Mouse (Mus musculus): Measurements from ENCODE around the gene Edem3. TPM values are rescaled to one million over a fixed set of nuclear protein-coding genes. Genes with fewer than 3 reads are reported as not detected.

The Edem3 gene
- polyA plus RNA-seq (2014; fragmentation: Nextera tagmentation; extraction: Ambion mirVana) = 20.8 and 31.0 TPM in 2 replicates

GRCm38 (mm10) chr1:151754881-151755659 is at the start of gene Edem3:
Edem3 (plus strand) TSS chr1:151755371.
- peak within 1 kb of the TSS; percentile 86 for H3K4me3 ChIP-seq (replicated peaks; ENCODE audit: low read depth, low read length)
- no peaks in the 10 kb centered on the region for H3K9me3 ChIP-seq (ENCODE audit: control insufficient read depth, low read length)

GRCm38 (mm10) chr1:151705723-151706396 is 49.3 kb upstream of the Edem3 start:
- Histone ChIP-seq H3K9me3 (ENCODE audit: control insufficient read depth, low read length) (no peaks in the 10 kb centered on the region), H3K4me3 (replicated peaks; ENCODE audit: low read depth, low read length) (no peak overlapping the region), H3K27ac (replicated peaks; ENCODE audit: low read depth, low read length) (no peak overlapping the region), H3K9ac (replicated peaks; ENCODE audit: low read length) (0 out of 2 replicates have a peak overlapping the region, but pooled peaks have one; percentile 7), H3K4me1 (ENCODE audit: control insufficient read depth, insufficient read depth, low read length) (no peaks in the 10 kb centered on the region), H3K36me3 (ENCODE audit: control insufficient read depth, insufficient read depth, low read length) (no peaks in the 10 kb centered on the region), H3K27me3 (ENCODE audit: control insufficient read depth, insufficient read depth, low read length) (no peaks in the 10 kb centered on the region), H3K4me2 (ENCODE audit: low read length) (peak overlapping the region; percentile 18)
- ATAC-seq (ENCODE audit: low FRiP score, low TSS enrichment) (peak; percentile 87), DNase-seq (peak; percentile 92)
- 39% methylated on average over 11 of the region's 11 CpGs for WGBS

More at GRCm38 (mm10) chr1:151754881-151755659, at the start of gene Edem3:
- Histone ChIP-seq H3K4me1 (ENCODE audit: control insufficient read depth, insufficient read depth, low read length) (peaks cover 8% of the 10 kb centered on the region), H3K4me2 (ENCODE audit: low read length) (peak within 1 kb of the TSS; percentile 97), H3K36me3 (ENCODE audit: control insufficient read depth, insufficient read depth, low read length) (0 out of 2 replicates have a peak, but pooled peaks cover 3% of the 10 kb centered on the region), H3K9ac (replicated peaks; ENCODE audit: low read length) (peak within 1 kb of the TSS; percentile 73), H3K27me3 (ENCODE audit: control insufficient read depth, insufficient read depth, low read length) (no peaks in the 10 kb centered on the region), H3K27ac (replicated peaks; ENCODE audit: low read depth, low read length) (peak within 1 kb of the TSS; percentile 88)
- DNase-seq (peak; percentile 99), ATAC-seq (ENCODE audit: low FRiP score, low TSS enrichment) (peak; percentile 99)
- under 1% methylated on average over 64 of the region's 64 CpGs for WGBS

GRCm38 (mm10) chr1:151706397-151706752 is 48.8 kb upstream of the Edem3 start:
- no peak for DNase-seq
- Histone ChIP-seq H3K4me3 (replicated peaks; ENCODE audit: low read depth, low read length) (no peak overlapping the region), H3K9ac (replicated peaks; ENCODE audit: low read length) (no peak overlapping the region), H3K4me2 (ENCODE audit: low read length) (no peak overlapping the region), H3K4me1 (ENCODE audit: control insufficient read depth, insufficient read depth, low read length) (no peaks in the 10 kb centered on the region), H3K9me3 (ENCODE audit: control insufficient read depth, low read length) (no peaks in the 10 kb centered on the region), H3K27me3 (ENCODE audit: control insufficient read depth, insufficient read depth, low read length) (no peaks in the 10 kb centered on the region), H3K27ac (replicated peaks; ENCODE audit: low read depth, low read length) (no peak overlapping the region), H3K36me3 (ENCODE audit: control insufficient read depth, insufficient read depth, low read length) (no peaks in the 10 kb centered on the region)
- WGBS = 87% methylated on average over 3 of the region's 3 CpGs
- ATAC-seq (ENCODE audit: low FRiP score, low TSS enrichment) = no peak; the same call in 1 of the 2 replicates

- Histone ChIP-seq H3K4me2 (ENCODE audit: low read length) (no peak overlapping the region), H3K9ac (replicated peaks; ENCODE audit: low read length) (no peak overlapping the region)
These were observed 46.0 kb upstream of the Edem3 start for GRCm38 (mm10) chr1:151708966-151709733.

GRCm38 (mm10) chr1:151709734-151710022 is 45.5 kb upstream of the Edem3 start:
- H3K36me3 ChIP-seq (ENCODE audit: control insufficient read depth, insufficient read depth, low read length) = no peaks in the 10 kb centered on the region
- H3K27me3 ChIP-seq (ENCODE audit: control insufficient read depth, insufficient read depth, low read length) = no peaks in the 10 kb centered on the region
- H3K4me3 ChIP-seq (replicated peaks; ENCODE audit: low read depth, low read length) = no peak overlapping the region
- no peak overlapping the region for H3K27ac ChIP-seq (replicated peaks; ENCODE audit: low read depth, low read length)
- WGBS = 64% methylated on average over 2 of the region's 2 CpGs
- DNase-seq (no peak), ATAC-seq (ENCODE audit: low FRiP score, low TSS enrichment) (no peak)
- H3K4me1 ChIP-seq (ENCODE audit: control insufficient read depth, insufficient read depth, low read length) = no peaks in the 10 kb centered on the region
- H3K4me2 ChIP-seq (ENCODE audit: low read length) = no peak overlapping the region
- no peak overlapping the region for H3K9ac ChIP-seq (replicated peaks; ENCODE audit: low read length)
- no peaks in the 10 kb centered on the region for H3K9me3 ChIP-seq (ENCODE audit: control insufficient read depth, low read length)

More at GRCm38 (mm10) chr1:151708966-151709733, 46.0 kb upstream of the Edem3 start:
- H3K4me1 ChIP-seq (ENCODE audit: control insufficient read depth, insufficient read depth, low read length) = no peaks in the 10 kb centered on the region
- DNase-seq (peak; percentile 58), ATAC-seq (ENCODE audit: low FRiP score, low TSS enrichment) (no peak)
- H3K9me3 ChIP-seq (ENCODE audit: control insufficient read depth, low read length) = no peaks in the 10 kb centered on the region
- no peaks in the 10 kb centered on the region for H3K36me3 ChIP-seq (ENCODE audit: control insufficient read depth, insufficient read depth, low read length)
- no peaks in the 10 kb centered on the region for H3K27me3 ChIP-seq (ENCODE audit: control insufficient read depth, insufficient read depth, low read length)
- no peak overlapping the region for H3K27ac ChIP-seq (replicated peaks; ENCODE audit: low read depth, low read length)
- H3K4me3 ChIP-seq (replicated peaks; ENCODE audit: low read depth, low read length) = no peak overlapping the region
- WGBS = 79% methylated on average over 13 of the region's 13 CpGs

- ATAC-seq (ENCODE audit: low FRiP score, low TSS enrichment) = no peak
- Histone ChIP-seq H3K27me3 (ENCODE audit: control insufficient read depth, insufficient read depth, low read length) (no peaks in the 10 kb centered on the region), H3K9me3 (ENCODE audit: control insufficient read depth, low read length) (no peaks in the 10 kb centered on the region), H3K4me3 (replicated peaks; ENCODE audit: low read depth, low read length) (no peak overlapping the region), H3K4me1 (ENCODE audit: control insufficient read depth, insufficient read depth, low read length) (no peaks in the 10 kb centered on the region), H3K36me3 (ENCODE audit: control insufficient read depth, insufficient read depth, low read length) (no peaks in the 10 kb centered on the region), H3K9ac (replicated peaks; ENCODE audit: low read length) (no peak overlapping the region), H3K4me2 (ENCODE audit: low read length) (no peak overlapping the region), H3K27ac (replicated peaks; ENCODE audit: low read depth, low read length) (no peak overlapping the region)
- WGBS = 76% methylated on average over 5 of the region's 5 CpGs
- no peak for DNase-seq
These were observed 44.6 kb upstream of the Edem3 start for GRCm38 (mm10) chr1:151710424-151711055.

GRCm38 (mm10) chr1:151711062-151711461 is 44.1 kb upstream of the Edem3 start:
- H3K27ac ChIP-seq (replicated peaks; ENCODE audit: low read depth, low read length) = no peak overlapping the region
- H3K9ac ChIP-seq (replicated peaks; ENCODE audit: low read length) = no peak overlapping the region
- no peaks in the 10 kb centered on the region for H3K27me3 ChIP-seq (ENCODE audit: control insufficient read depth, insufficient read depth, low read length)
- H3K4me2 ChIP-seq (ENCODE audit: low read length) = no peak overlapping the region
- DNase-seq (no peak), ATAC-seq (ENCODE audit: low FRiP score, low TSS enrichment) (no peak)
- WGBS = 82% methylated on average over 7 of the region's 7 CpGs
- H3K4me1 ChIP-seq (ENCODE audit: control insufficient read depth, insufficient read depth, low read length) = no peaks in the 10 kb centered on the region
- H3K4me3 ChIP-seq (replicated peaks; ENCODE audit: low read depth, low read length) = no peak overlapping the region
- no peaks in the 10 kb centered on the region for H3K9me3 ChIP-seq (ENCODE audit: control insufficient read depth, low read length)
- no peaks in the 10 kb centered on the region for H3K36me3 ChIP-seq (ENCODE audit: control insufficient read depth, insufficient read depth, low read length)

- H3K4me1 ChIP-seq (ENCODE audit: control insufficient read depth, insufficient read depth, low read length) = no peaks in the 10 kb centered on the region
- H3K9me3 ChIP-seq (ENCODE audit: control insufficient read depth, low read length) = no peaks in the 10 kb centered on the region
- WGBS = 43% methylated on average over 5 of the region's 5 CpGs
- H3K27me3 ChIP-seq (ENCODE audit: control insufficient read depth, insufficient read depth, low read length) = no peaks in the 10 kb centered on the region
- H3K36me3 ChIP-seq (ENCODE audit: control insufficient read depth, insufficient read depth, low read length) = no peaks in the 10 kb centered on the region
- ATAC-seq (ENCODE audit: low FRiP score, low TSS enrichment) (no peak), DNase-seq (no peak)
- H3K27ac ChIP-seq (replicated peaks; ENCODE audit: low read depth, low read length) = no peak overlapping the region
- no peak overlapping the region for H3K4me3 ChIP-seq (replicated peaks; ENCODE audit: low read depth, low read length)
- no peak overlapping the region for H3K4me2 ChIP-seq (ENCODE audit: low read length)
- H3K9ac ChIP-seq (replicated peaks; ENCODE audit: low read length) = no peak overlapping the region
These were observed 42.5 kb upstream of the Edem3 start for GRCm38 (mm10) chr1:151712664-151713063.
